8 mouse cellular contexts compared by ENCODE assay signal in genomic region chr7:46396928-46397731, GRCm38 (mm10). TPM values are rescaled to one million over a fixed set of nuclear protein-coding genes. Genes with fewer than 3 reads are reported as not detected.
DNase-seq lines count a peak whose midpoint lies in the region; ATAC-seq and TF ChIP-seq lines count a peak whose summit lies in the region.

No protein-coding gene starts in this region.

- no peaks in the 10 kb centered on the region for H3K4me1 ChIP-seq in ES-Bruce4 (ENCODE audit: control insufficient read depth, insufficient read depth, low read length)
- peaks cover 10% of the 10 kb centered on the region for H3K4me1 ChIP-seq in forebrain, embryonic 11.5 days (replicated peaks; ENCODE audit: control insufficient read depth, insufficient read depth, low read length)
- H3K4me1 ChIP-seq in neural tube, embryonic 11.5 days (ENCODE audit: control insufficient read depth, insufficient read depth, low read length) = peaks cover 5% of the 10 kb centered on the region; the same call in 1 of the 2 replicates

- H3K4me2 ChIP-seq in forebrain, embryonic 11.5 days (ENCODE audit: low read depth, low read length, severe bottlenecking) = peak overlapping the region; percentile 88
- peak overlapping the region; percentile 75 for H3K4me2 ChIP-seq in neural tube, embryonic 11.5 days (ENCODE audit: low read depth)

- no peaks in the 10 kb centered on the region for H3K36me3 ChIP-seq in ES-Bruce4 (ENCODE audit: control insufficient read depth, insufficient read depth, low read length, poor library complexity, severe bottlenecking)
- H3K36me3 ChIP-seq in forebrain, embryonic 11.5 days (ENCODE audit: control insufficient read depth, insufficient read depth, low read length) = no peaks in the 10 kb centered on the region
- H3K36me3 ChIP-seq in neural tube, embryonic 11.5 days (ENCODE audit: control insufficient read depth, insufficient read depth, low read length) = no peaks in the 10 kb centered on the region

- ATAC-seq in cerebellum, adult (ENCODE audit: insufficient number of reproducible peaks, low FRiP score, low TSS enrichment) = no peak
- no peak; the same call in 1 of the 2 replicates for ATAC-seq in forebrain, embryonic 11.5 days (replicated peaks; ENCODE audit: low FRiP score)
- 0 out of 2 replicates have a peak, but pooled peaks have one; percentile 10 for ATAC-seq in neural tube, embryonic 11.5 days (ENCODE audit: insufficient read depth, low FRiP score, low TSS enrichment)

- H3K9ac ChIP-seq in ES-Bruce4 (ENCODE audit: low read depth, poor library complexity, severe bottlenecking) = no peak overlapping the region
- H3K9ac ChIP-seq in forebrain, embryonic 11.5 days (ENCODE audit: low read length) = peak overlapping the region; percentile 40
- H3K9ac ChIP-seq in neural tube, embryonic 11.5 days (ENCODE audit: low read length) = peak overlapping the region; percentile 67

- TF ChIP-seq CTCF in ES-Bruce4 (IDR thresholded peaks at IDR 0.05; ENCODE audit: low read depth, low read length) = no peak

- no peak for TF ChIP-seq POLR2A in ES-Bruce4 (IDR thresholded peaks at IDR 0.05; ENCODE audit: insufficient read depth, low read length)

- no peak overlapping the region for H3K27ac ChIP-seq in ES-Bruce4 (ENCODE audit: insufficient read depth, low read length)
- no peak overlapping the region for H3K27ac ChIP-seq in forebrain, embryonic 11.5 days (ENCODE audit: low read depth, low read length)
- no peak overlapping the region for H3K27ac ChIP-seq in neural tube, embryonic 11.5 days (ENCODE audit: low read depth, low read length)

- WGBS in forebrain, embryonic 11.5 days = 1% methylated on average over 60 of the region's 64 CpGs
- under 1% methylated on average over 49 of the region's 64 CpGs for WGBS in neural tube, embryonic 11.5 days

- no peaks in the 10 kb centered on the region for H3K9me3 ChIP-seq in ES-Bruce4 (replicated peaks; ENCODE audit: control insufficient read depth, insufficient read depth, low read length, poor library complexity, severe bottlenecking)
- H3K9me3 ChIP-seq in forebrain, embryonic 11.5 days (ENCODE audit: control insufficient read depth, low read length) = no peaks in the 10 kb centered on the region
- H3K9me3 ChIP-seq in neural tube, embryonic 11.5 days (ENCODE audit: control insufficient read depth, low read length) = no peaks in the 10 kb centered on the region

- peaks cover 3% of the 10 kb centered on the region; the same call in 1 of the 2 replicates for H3K27me3 ChIP-seq in ES-Bruce4 (ENCODE audit: control insufficient read depth, insufficient read depth, low read length, poor library complexity, severe bottlenecking)
- peaks cover 55% of the 10 kb centered on the region for H3K27me3 ChIP-seq in forebrain, embryonic 11.5 days (ENCODE audit: control insufficient read depth, insufficient read depth, low read length)
- peaks cover 59% of the 10 kb centered on the region for H3K27me3 ChIP-seq in neural tube, embryonic 11.5 days (ENCODE audit: control insufficient read depth, insufficient read depth, low read length)

- no peak for TF ChIP-seq EP300 in ES-Bruce4 (IDR thresholded peaks at IDR 0.05; ENCODE audit: insufficient read depth, low read depth, low read length)

- peak; percentile 67 for DNase-seq in cerebellum, adult 11 months
- peak; percentile 72 for DNase-seq in forebrain, embryonic 11.5 days (ENCODE audit: low spot score)
- peak; percentile 49 to 74 for DNase-seq in left cerebral cortex, adult 18-20 months (ENCODE audit: low spot score in 2 of 2)
- peak; percentile 49 for DNase-seq in neural tube, embryonic 11.5 days (ENCODE audit: low spot score)
- DNase-seq in urinary bladder, adult 2 months (ENCODE audit: low spot score) = no peak
- DNase-seq in ovary, postnatal 14 days (ENCODE audit: low spot score) = no peak

- peak overlapping the region; percentile 54 for H3K4me3 ChIP-seq in ES-Bruce4 (ENCODE audit: low read depth, low read length)
- H3K4me3 ChIP-seq in forebrain, embryonic 11.5 days (ENCODE audit: low read depth, low read length) = peak overlapping the region; percentile 52
- peak overlapping the region; percentile 51 for H3K4me3 ChIP-seq in neural tube, embryonic 11.5 days (ENCODE audit: low read depth, low read length)

RNA-seq across cellular contexts. Expression of gene Kcnc1, which starts 0.8 kb away (rescaled TPM):
- polyA plus RNA-seq in ES-Bruce4 (2011; ENCODE audit: insufficient read depth, insufficient read length, low read depth, missing spikeins) = 0.07 TPM in 1 of 2 replicates, not detected in the other
- 0.92 and 1.0 TPM in 2 replicates for polyA plus RNA-seq in forebrain, embryonic 11.5 days (2014; fragmentation: Nextera tagmentation; extraction: Ambion mirVana)
- total RNA-seq in left cerebral cortex, adult 18-20 months (2021) = 100 to 1,000 TPM; 132 to 153 TPM
- polyA plus RNA-seq in neural tube, embryonic 11.5 days (2014; fragmentation: Nextera tagmentation; extraction: Ambion mirVana) = 1.6 and 3.7 TPM in 2 replicates
- polyA plus RNA-seq in urinary bladder, adult 2 months (2012; rRNA removed) = 0.19 and 0.34 TPM in 2 replicates

RNA-seq across cellular contexts. Expression of gene Myod1, which starts 20.9 kb away (rescaled TPM):
- polyA plus RNA-seq in ES-Bruce4 (2011; ENCODE audit: insufficient read depth, insufficient read length, low read depth, missing spikeins) = not detected in 2 replicates
- polyA plus RNA-seq in forebrain, embryonic 11.5 days (2014; fragmentation: Nextera tagmentation; extraction: Ambion mirVana) = not detected in 2 replicates
- not detected for total RNA-seq in left cerebral cortex, adult 18-20 months (2021)
- polyA plus RNA-seq in neural tube, embryonic 11.5 days (2014; fragmentation: Nextera tagmentation; extraction: Ambion mirVana) = 10.0 and 15.0 TPM in 2 replicates
- polyA plus RNA-seq in urinary bladder, adult 2 months (2012; rRNA removed) = 0.29 and 0.50 TPM in 2 replicates

Comparison
In these comparisons a context has a peak if more than half of its experiments do, and no peak if none do; other contexts are left out.
1. DNase-seq: peak in cerebellum, adult 11 months (single experiment), forebrain, embryonic 11.5 days (single experiment), left cerebral cortex, adult 18-20 months (2 of 2) and neural tube, embryonic 11.5 days (single experiment); none in urinary bladder, adult 2 months (single experiment) and ovary, postnatal 14 days (single experiment).
2. Peak in every context shown above with its lines, with median percentiles within 50 percentile points of each other: H3K4me3 ChIP-seq.